Mouse (Mus musculus) macrophage (primary cell): ENCODE measurements around the gene Amhr2. TPM values are rescaled to one million over a fixed set of nuclear protein-coding genes. Genes with fewer than 3 reads are reported as not detected.

ENCODE experiments used
- polyA plus RNA-seq: library from polyadenylated mRNA; stranded (reverse); fragments of 250-400 nt; gene quantifications from 3 replicates; pipeline ENCODE4 v1.2.4, GENCODE M21; 2018; ENCODE audit warnings: inconsistent platforms

The Amhr2 gene
- polyA plus RNA-seq, 1 experiment from 2014 or later = 0.07 TPM

Other genes with a start within 250 kb of the Amhr2 start
- 18.5 to 29.1 TPM (median 19.8 TPM) in 3 replicates for gene Zfp740, start 242.1 kb upstream of the Amhr2 start, polyA plus RNA-seq
- gene Csad, start 240.6 kb upstream of the Amhr2 start, polyA plus RNA-seq = 10.6 to 26.7 TPM (median 14.8 TPM) in 3 replicates
- gene Itgb7, start 213.4 kb upstream of the Amhr2 start, polyA plus RNA-seq = 3.5 to 14.3 TPM (median 5.0 TPM) in 3 replicates
- 4.7 to 19.6 TPM (median 7.5 TPM) in 3 replicates for gene Rarg, start 187.8 kb upstream of the Amhr2 start, polyA plus RNA-seq
- gene Gm9918, start 174.8 kb upstream of the Amhr2 start, polyA plus RNA-seq = not detected in 3 replicates
- 49.9 to 84.0 TPM (median 66.7 TPM) in 3 replicates for gene Mfsd5, start 165.9 kb upstream of the Amhr2 start, polyA plus RNA-seq
- gene Espl1, start 149.1 kb upstream of the Amhr2 start, polyA plus RNA-seq = 1.0 to 5.7 TPM (median 3.5 TPM) in 3 replicates
- gene Pfdn5, start 119.3 kb upstream of the Amhr2 start, polyA plus RNA-seq = 258 to 355 TPM (median 355 TPM) in 3 replicates
- 15.1 to 28.2 TPM (median 21.0 TPM) in 3 replicates for gene Myg1, start 113.7 kb upstream of the Amhr2 start, polyA plus RNA-seq
- gene Aaas, start 94.6 kb upstream of the Amhr2 start, polyA plus RNA-seq = 10.7 to 28.2 TPM (median 18.0 TPM) in 3 replicates
- gene Sp7, start 78.2 kb upstream of the Amhr2 start, polyA plus RNA-seq = not detected in 3 replicates
- gene Sp1, start 39.2 kb upstream of the Amhr2 start, polyA plus RNA-seq = 19.8 to 22.7 TPM (median 22.6 TPM) in 3 replicates
- 149 to 380 TPM (median 236 TPM) in 3 replicates for gene Prr13, start 13.7 kb downstream of the Amhr2 start, polyA plus RNA-seq
- 469 to 548 TPM (median 534 TPM) in 3 replicates for gene Pcbp2, start 25.2 kb downstream of the Amhr2 start, polyA plus RNA-seq
- gene Gm10337, start 58.4 kb downstream of the Amhr2 start, polyA plus RNA-seq = not detected in 3 replicates
- gene Map3k12, start 71.7 kb downstream of the Amhr2 start, polyA plus RNA-seq = 4.7 to 7.1 TPM (median 5.2 TPM) in 3 replicates
- 12.9 to 30.0 TPM (median 24.7 TPM) in 3 replicates for gene Tarbp2, start 72.8 kb downstream of the Amhr2 start, polyA plus RNA-seq
- gene Npff, start 79.6 kb downstream of the Amhr2 start, polyA plus RNA-seq = 0.41 to 1.8 TPM (median 1.0 TPM) in 3 replicates
- 0.19 TPM in 1 of 3 replicates, not detected in the others for gene Gm28047, start 179.7 kb downstream of the Amhr2 start, polyA plus RNA-seq
- gene Atf7, start 180.1 kb downstream of the Amhr2 start, polyA plus RNA-seq = 36.4 to 59.3 TPM (median 45.3 TPM) in 3 replicates
- gene Atp5g2, start 227.0 kb downstream of the Amhr2 start, polyA plus RNA-seq = 113 to 295 TPM (median 267 TPM) in 3 replicates